Mouse (Mus musculus): ENCODE data around the gene Birc7.

The Birc7 gene

GRCm38 (mm10) chr2:180928723-180929122 is at the start of gene Birc7:
Gene Birc7 (plus strand): TSS chr2:180929023.
- DNase-seq (ENCODE audit: low read depth in 1 of 2, low spot score in 2 of 2), result no peak

GRCm38 (mm10) chr2:180879365-180880067 is 49.3 kb upstream of the Birc7 start:
- no peak for DNase-seq (ENCODE audit: low read depth in 1 of 2, low spot score in 2 of 2)

- DNase-seq (ENCODE audit: low read depth in 1 of 2, low spot score in 2 of 2), result no peak
These were observed 47.5 kb upstream of the Birc7 start for GRCm38 (mm10) chr2:180881281-180881680.

GRCm38 (mm10) chr2:180885270-180885669 is 43.6 kb upstream of the Birc7 start:
- no peak for DNase-seq (ENCODE audit: low read depth in 1 of 2, low spot score in 2 of 2)

GRCm38 (mm10) chr2:180889271-180889920 is 39.4 kb upstream of the Birc7 start:
- DNase-seq (ENCODE audit: low read depth in 1 of 2, low spot score in 2 of 2), result no peak

GRCm38 (mm10) chr2:180889921-180890280 is 38.9 kb upstream of the Birc7 start:
- no peak for DNase-seq (ENCODE audit: low read depth in 1 of 2, low spot score in 2 of 2)

- no peak for DNase-seq (ENCODE audit: low read depth in 1 of 2, low spot score in 2 of 2)
These were observed 38.3 kb upstream of the Birc7 start for GRCm38 (mm10) chr2:180890422-180891074.

- DNase-seq (ENCODE audit: low read depth in 1 of 2, low spot score in 2 of 2), result no peak
These were observed 37.6 kb upstream of the Birc7 start for GRCm38 (mm10) chr2:180891075-180891834.

- no peak for DNase-seq (ENCODE audit: low read depth in 1 of 2, low spot score in 2 of 2)
These were observed 36.9 kb upstream of the Birc7 start for GRCm38 (mm10) chr2:180891835-180892323.

- no peak for DNase-seq (ENCODE audit: low read depth in 1 of 2, low spot score in 2 of 2)
These were observed 35.8 kb upstream of the Birc7 start for GRCm38 (mm10) chr2:180892841-180893521.

- no peak for DNase-seq (ENCODE audit: low read depth in 1 of 2, low spot score in 2 of 2)
These were observed 35.2 kb upstream of the Birc7 start for GRCm38 (mm10) chr2:180893537-180894028.

- no peak for DNase-seq (ENCODE audit: low read depth in 1 of 2, low spot score in 2 of 2)
These were observed 34.7 kb upstream of the Birc7 start for GRCm38 (mm10) chr2:180894029-180894623.

- DNase-seq (ENCODE audit: low read depth in 1 of 2, low spot score in 2 of 2), result peak; percentile 11 to 18
These were observed 34.1 kb upstream of the Birc7 start for GRCm38 (mm10) chr2:180894734-180895133.

- no peak for DNase-seq (ENCODE audit: low read depth in 1 of 2, low spot score in 2 of 2)
These were observed 33.5 kb upstream of the Birc7 start for GRCm38 (mm10) chr2:180895321-180895720.

GRCm38 (mm10) chr2:180895837-180896525 is 32.8 kb upstream of the Birc7 start:
- no peak for DNase-seq (ENCODE audit: low read depth in 1 of 2, low spot score in 2 of 2)

GRCm38 (mm10) chr2:180896819-180897625 is 31.8 kb upstream of the Birc7 start:
- no peak for DNase-seq (ENCODE audit: low read depth in 1 of 2, low spot score in 2 of 2)

- DNase-seq (ENCODE audit: low read depth in 1 of 2, low spot score in 2 of 2), result no peak
These were observed 31.0 kb upstream of the Birc7 start for GRCm38 (mm10) chr2:180897857-180898256.

- DNase-seq (ENCODE audit: low read depth in 1 of 2, low spot score in 2 of 2), result no peak
These were observed 26.7 kb upstream of the Birc7 start for GRCm38 (mm10) chr2:180902086-180902485.
